Mouse (Mus musculus) thymus, postnatal 4 days (tissue): ENCODE measurements around the gene Gm36210.
"Not testable (repeated sequence)": the region's sequence is repeated elsewhere in the genome, so short reads cannot be mapped to it uniquely, and the experiment has no call there.

Experiments used
- DNase-seq: peaks from one replicate; pipeline ENCODE4 v3.0.0; 2021

Gm36210 gene

GRCm38 (mm10) chr7:4877226-4877625 is 29.1 kb downstream of the Gm36210 start:
- peak; percentile 31 for DNase-seq

- DNase-seq = peak; percentile 86
Measured at GRCm38 (mm10) chr7:4876753-4877221, 29.5 kb downstream of the Gm36210 start, which contains the start of gene Isoc2a. TSS of gene Isoc2a (plus strand) at chr7:4877153.

- DNase-seq = no peak
Measured at GRCm38 (mm10) chr7:4870133-4870532, 36.2 kb downstream of the Gm36210 start, which contains the start of gene Isoc2b. TSS of gene Isoc2b (minus strand) at chr7:4870258.

GRCm38 (mm10) chr7:4866631-4867180 is 39.6 kb downstream of the Gm36210 start:
- DNase-seq = no peak

- peak; percentile 93 for DNase-seq
Measured at GRCm38 (mm10) chr7:4865579-4866493, 40.5 kb downstream of the Gm36210 start.

GRCm38 (mm10) chr7:4865090-4865489 is 41.2 kb downstream of the Gm36210 start:
- peak; percentile 64 for DNase-seq

- DNase-seq = no peak
Measured at GRCm38 (mm10) chr7:4864130-4864845, 42.0 kb downstream of the Gm36210 start.

- no peak for DNase-seq
Measured at GRCm38 (mm10) chr7:4863541-4864080, 42.7 kb downstream of the Gm36210 start.

GRCm38 (mm10) chr7:4863041-4863440 is 43.3 kb downstream of the Gm36210 start:
- DNase-seq = no peak

GRCm38 (mm10) chr7:4860926-4861325 is 45.4 kb downstream of the Gm36210 start:
- not testable (repeated sequence) for DNase-seq

GRCm38 (mm10) chr7:4859418-4859978 is 46.8 kb downstream of the Gm36210 start:
- no peak for DNase-seq

- DNase-seq = peak; percentile 61
Measured at GRCm38 (mm10) chr7:4857321-4857720, 49.0 kb downstream of the Gm36210 start.

GRCm38 (mm10) chr7:4856508-4856907 is 49.8 kb downstream of the Gm36210 start:
- DNase-seq = no peak

GRCm38 (mm10) chr7:4853613-4854012 is 52.7 kb downstream of the Gm36210 start:
- DNase-seq = no peak

- no peak for DNase-seq
Measured at GRCm38 (mm10) chr7:4851315-4851688, 55.0 kb downstream of the Gm36210 start.

GRCm38 (mm10) chr7:4850621-4851314 is 55.5 kb downstream of the Gm36210 start:
- no peak for DNase-seq

- DNase-seq = no peak
Measured at GRCm38 (mm10) chr7:4849372-4849771, 56.9 kb downstream of the Gm36210 start.
